Mouse (Mus musculus) ovary, adult 18-20 months (tissue): Measurements from ENCODE around the gene Mettl17.
"Not testable (repeated sequence)": the region's sequence is repeated elsewhere in the genome, so short reads cannot be mapped to it uniquely, and the experiment has no call there.

Source experiments
- DNase-seq: peaks from one replicate; pipeline ENCODE4 v3.0.0; 2022; ENCODE audit warnings: low spot score, mixed read lengths

Gene Mettl17

DNA sequence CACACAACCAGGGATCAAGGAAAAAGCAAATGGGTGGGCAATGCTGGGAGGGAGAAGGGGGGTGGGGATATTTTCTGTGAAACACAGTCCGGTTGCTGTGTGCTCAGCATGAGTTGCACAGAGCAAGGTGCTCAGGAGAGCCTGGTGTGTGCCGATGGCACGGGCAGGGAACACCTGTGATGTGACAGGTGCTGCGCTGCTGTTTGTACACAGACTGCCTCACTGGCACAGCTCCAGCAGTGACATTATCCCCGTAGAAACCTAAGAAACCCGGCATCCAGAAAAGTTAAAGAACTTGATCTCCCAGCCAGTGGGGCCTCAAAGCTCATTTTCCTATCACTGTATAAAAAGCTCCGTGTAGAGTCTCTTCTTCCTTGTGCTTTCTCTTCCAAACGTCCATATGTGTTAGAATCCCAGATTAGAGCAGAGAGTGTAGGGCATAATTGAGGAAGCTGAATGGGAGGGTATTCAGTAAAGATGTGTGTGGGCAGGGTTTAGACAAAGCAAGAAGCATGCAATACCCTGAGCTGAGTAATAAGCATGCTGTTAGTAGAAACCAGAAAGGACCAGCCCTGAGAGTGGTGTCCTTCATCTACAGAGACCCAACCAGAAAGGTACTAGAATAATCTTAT lies 12.0 kb downstream of the Mettl17 start:
- DNase-seq, result no peak

DNA sequence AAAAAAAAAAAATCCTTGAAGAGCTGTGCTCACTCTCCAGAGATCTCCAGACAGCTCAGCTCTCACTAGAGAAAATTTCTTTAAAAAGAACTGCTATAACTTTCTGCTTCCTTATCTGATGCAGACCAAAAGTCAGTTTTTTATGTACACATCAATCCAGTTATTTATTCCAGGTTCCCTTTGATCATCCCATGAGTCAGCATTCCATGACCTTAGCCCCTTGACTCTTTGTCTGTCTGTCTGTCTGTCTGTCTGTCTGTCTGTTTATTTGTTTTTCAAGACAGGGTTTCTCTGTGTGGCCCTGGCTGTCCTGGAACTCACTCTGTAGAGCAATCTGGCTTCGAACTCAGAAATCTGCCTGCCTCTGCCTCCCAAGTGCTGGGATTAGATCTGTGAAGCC lies 14.7 kb downstream of the Mettl17 start:
- DNase-seq, result no peak

DNA sequence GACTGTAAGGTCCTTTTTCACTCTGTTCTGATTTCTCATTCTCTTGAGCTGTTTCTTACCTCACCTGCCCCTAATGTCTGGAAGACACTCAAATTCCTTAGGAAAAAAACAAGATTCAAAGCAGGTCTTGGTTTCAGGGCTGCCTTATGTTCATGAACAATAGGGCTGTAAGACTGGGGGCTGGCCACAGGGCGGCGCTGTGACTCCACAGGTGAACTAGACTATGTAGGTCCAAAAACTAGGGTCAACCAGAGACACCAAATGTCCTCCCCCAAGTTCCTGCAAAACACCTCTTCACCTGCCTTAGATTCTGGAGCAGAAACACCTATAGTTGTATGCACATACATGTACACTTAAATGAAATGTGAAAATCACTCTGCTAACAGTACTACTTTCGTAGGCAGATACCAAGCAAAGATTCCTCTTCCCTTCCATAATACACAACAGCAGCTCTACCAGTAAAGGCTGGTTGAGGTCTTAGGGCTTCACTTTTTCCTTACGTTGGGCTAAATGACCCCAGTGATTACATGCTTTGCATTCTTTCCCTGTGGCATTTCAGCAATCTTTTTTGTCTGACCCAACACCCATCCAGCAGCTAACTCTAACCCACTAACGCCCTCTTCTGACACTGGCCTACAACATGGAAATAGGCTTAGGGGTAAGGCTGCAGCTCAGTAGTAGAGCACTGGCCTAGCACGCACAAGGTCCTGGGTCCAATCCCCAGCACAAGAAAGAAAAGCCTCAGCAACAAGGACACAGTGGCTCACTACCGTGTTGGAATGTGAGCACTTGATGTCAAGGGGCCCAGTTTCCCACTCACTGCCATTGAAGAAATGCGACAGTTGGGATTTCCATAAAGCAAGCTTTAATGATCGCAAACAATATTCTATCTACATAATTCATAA lies 18.4 kb downstream of the Mettl17 start:
- DNase-seq, result peak; percentile 38

DNA sequence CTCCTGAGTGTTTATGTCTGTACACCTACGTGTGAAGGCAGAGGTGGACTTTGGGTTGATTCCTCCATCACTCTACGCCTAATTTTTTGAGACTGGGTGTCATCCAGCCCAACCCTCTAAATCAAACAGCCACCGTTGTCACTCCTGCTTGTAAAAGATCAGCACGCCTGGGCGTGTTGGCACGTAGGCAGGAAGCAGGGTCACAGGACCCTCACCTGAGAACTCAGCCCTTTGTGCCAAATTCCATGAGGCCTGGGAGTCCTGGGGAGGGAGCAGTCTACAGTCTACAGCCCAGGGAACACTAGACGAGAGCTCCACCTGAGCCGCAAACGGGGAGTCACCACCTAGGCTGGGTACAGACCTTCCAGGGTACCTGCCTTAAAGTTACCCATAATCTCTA lies 19.1 kb downstream of the Mettl17 start:
- no peak for DNase-seq

DNA sequence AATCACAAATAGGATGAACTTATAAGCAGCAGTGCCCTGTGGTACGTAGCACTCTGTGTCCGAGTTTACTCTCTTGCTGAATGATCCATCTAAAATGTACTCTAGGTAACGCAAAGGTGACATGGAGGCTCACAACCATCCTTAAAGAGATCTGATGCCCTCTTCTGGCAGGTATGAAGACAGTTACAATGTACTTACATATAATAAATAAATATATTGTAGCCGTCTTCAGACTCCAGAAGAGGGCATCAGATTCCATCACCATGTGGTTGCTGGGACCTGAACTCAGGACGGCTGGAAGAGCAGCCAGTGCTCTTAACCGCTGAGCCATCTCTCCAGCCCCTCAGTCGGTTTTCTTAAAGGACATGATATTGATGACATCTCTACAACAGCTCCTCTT lies 20.1 kb downstream of the Mettl17 start:
- no peak for DNase-seq

DNA sequence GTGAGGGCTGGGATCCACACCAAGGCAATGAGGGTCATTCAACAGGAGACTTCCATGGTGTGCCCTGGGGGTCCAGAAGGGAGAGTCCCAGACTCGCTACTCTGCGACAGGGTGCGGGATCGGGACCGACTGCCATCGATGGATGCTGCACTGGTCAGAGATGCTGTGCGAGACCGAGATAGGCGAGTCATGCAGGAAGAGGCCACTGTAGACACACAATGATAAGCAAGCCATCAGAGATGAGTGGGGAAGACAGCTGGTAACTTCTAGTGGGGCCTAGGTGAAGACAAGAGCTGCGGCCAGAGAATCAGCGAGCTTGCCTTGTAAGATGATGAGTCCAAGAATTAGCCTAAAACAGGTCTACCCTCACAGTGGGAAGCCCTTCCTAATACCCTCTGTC lies 21.5 kb downstream of the Mettl17 start:
- no peak for DNase-seq

DNA sequence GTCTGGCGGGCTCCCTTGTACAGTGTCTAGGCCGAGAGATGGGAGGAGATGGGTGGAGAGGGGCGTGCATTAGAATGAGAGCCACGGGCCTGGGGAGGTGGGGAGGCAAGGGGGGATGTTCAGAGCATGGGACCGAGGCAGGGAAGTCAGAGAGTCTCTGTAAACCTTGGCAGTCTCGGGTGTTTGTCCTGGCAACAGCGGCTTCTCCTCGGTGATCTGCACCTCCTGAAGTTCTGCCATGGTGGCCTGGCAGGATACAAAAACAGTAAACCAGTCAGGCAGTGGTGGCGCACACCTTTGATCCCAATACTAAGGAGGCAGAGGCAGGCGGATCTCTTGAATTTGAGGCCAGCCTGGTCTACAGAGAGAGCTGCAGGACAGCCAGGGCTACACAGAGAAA lies 26.7 kb downstream of the Mettl17 start:
- no peak for DNase-seq

DNA sequence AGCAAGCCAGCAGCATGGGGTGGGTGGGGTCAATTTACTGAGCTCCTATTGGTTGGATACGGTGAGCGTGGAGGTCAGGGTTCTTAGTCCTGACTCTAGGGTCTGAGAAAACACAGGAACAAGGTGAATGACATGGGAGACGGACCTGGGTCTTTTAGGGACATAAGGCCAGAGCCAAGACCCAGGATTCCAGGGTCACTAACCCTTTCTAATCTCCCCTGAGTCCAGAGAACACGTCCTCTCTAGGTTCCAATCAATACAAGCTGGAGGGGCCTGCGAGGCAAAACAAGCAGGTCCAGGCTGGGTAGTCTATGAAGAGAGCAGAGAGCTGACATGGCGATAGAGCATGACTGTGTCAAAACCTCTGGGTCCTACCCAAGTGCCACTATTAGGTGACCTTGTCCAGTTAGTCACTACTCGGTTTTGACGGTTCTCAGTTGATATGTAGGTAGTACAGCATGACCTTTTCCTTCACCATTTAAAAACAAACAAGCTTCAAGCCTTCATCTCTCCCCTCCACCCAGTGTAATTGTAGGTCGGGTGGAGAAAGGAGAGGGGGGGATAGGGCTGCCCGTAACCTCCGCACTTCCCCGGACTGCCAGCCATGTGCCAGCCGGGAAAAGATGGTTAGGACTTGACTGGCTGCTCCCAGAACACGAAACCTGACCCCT lies 27.9 kb downstream of the Mettl17 start:
- DNase-seq, result no peak

DNA sequence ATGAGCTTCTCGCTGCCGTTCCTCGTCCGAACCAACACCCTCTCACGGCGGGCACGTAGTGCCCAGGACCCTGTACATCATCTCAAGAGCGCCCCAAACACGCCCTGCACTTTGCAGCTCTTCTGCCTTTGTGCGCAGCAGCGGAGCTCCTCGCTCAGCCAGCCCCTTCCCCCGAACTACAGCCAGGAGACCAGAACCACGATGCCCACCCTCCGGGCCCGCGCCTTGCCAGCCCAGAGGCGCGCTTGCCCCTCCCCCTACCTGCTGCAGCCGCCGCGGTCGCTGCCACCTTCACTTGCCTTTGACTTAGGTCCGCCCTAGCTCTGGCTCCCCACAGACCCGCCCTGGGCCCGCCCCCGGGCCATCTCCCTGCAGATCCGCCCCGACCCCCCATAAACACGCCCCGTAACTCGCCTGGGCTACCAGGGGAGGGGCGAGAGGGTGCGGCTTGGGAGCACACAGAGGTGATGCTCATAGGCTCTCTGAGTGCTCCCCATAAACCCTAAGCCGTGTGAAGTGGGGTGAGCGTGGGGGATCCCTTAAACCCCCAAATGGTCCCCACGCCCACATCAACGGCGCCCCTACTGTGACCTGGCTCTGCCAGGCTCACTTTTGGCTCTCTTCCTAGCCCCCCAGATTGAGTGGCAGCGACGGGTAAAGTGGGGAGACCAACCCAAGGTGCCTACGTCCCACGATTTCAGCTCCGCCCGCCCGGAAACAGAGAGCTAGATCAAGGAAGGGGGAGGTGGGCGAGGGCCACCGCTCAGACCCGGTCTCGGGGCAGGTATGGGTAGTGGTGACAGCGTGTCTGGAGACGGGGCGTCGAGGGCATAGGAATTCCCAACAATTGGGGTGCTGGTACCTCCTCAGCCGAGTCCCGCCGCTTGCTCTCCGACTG lies 28.7 kb downstream of the Mettl17 start:
- peak; percentile 85 for DNase-seq

DNA sequence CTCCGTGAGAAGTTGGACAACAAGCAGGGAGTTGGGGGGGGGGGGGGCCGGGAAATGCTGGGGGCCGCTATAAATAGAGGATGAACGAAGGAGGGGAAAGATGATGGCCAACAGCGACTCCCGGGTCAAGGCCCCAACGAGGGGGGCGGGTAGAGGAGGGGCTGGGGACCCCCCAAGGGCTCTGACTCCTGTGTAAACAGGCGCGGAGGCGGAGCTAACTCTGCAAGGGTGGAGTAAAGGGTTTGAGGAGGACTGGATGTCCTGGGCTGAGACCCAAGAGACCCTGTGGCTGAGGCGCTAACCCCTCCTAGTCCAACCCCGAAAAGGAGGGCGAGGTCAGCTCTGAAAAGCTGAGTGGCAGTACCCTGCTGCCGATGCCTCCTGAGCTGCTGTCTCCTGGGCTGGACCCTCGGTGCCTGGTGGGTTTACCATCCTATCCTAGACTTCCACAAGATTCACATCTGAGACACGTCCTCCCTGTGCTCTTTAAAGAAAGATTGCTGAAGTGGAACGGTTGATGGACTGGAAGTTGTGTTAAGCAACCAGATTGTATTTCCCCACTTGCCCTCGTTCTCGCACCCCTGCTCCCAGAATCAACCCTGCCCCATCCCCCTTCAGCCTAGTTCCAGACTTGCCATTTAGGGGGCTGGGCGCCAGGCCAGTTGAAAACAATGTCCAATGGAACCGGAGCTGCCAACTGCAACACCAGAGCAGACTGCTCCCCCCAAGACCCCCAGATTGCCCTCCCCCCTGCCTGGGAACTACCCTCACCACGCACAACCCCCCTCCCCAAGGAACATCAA lies 29.5 kb downstream of the Mettl17 start, which contains the start of gene Ndrg2:
Gene Ndrg2, minus strand, starts transcription at position 199 of the 803 bp plus-strand sequence.
- peak; percentile 84 for DNase-seq

DNA sequence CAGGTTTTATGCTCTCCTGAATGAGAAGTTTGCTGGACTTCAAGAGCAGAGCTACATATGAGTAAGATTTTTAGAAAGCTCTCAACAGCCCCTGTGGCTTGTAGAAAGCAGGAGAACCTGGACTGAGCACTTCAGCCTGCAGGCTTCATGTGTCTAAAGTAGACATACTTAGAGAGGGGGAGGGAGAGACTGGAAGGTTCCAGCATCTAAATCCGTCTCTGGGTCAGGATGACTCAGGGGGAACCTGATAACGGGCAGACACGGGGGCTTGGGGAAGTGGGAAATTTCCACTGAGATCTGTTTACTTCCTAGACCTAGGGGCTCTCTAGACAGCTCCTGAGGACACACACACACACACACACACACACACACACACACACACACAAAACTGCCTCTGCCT lies 30.4 kb downstream of the Mettl17 start:
- peak; percentile 41 for DNase-seq

DNA sequence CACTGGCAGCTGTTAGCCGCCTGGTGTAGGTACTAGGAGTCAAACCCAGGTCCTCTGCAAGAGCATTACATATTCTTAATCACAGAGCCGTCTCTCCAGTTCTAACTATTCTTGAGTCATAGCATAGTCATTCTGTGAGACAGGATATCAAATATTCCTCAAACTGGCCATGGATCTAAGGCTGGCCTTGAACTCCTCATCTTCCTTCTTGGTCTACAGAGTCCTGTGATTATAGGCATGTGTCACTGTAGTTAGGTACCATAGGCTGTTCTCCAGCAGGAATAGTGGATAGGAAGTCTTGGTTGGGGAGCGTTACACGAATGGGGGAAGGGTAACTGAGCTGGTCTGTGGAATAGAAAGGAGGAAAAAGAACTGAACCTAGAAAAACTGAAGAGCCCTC lies 31.9 kb downstream of the Mettl17 start:
- DNase-seq, result no peak

DNA sequence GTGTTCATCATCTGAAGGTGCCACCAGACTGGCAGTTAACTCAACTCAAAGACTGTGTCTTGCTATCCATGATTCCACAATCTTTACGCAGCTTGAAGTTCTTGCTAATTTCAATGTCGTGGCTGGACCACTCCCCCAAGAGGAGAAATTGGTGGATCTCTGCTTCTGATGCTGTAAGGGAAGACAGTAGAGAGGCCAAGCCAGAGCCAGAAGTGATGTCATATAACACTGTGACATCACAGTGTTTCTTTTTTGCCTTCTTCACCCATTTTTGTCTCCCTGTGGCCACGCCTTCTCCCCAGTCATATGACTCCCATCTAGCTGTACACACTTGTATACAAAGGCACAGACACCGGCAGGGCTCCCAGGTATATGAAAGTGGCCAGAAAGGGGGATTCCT lies 33.5 kb downstream of the Mettl17 start, which contains the start of gene Tppp2:
Gene Tppp2, plus strand, starts transcription at position 301 of the 400 bp plus-strand sequence.
- no peak for DNase-seq

DNA sequence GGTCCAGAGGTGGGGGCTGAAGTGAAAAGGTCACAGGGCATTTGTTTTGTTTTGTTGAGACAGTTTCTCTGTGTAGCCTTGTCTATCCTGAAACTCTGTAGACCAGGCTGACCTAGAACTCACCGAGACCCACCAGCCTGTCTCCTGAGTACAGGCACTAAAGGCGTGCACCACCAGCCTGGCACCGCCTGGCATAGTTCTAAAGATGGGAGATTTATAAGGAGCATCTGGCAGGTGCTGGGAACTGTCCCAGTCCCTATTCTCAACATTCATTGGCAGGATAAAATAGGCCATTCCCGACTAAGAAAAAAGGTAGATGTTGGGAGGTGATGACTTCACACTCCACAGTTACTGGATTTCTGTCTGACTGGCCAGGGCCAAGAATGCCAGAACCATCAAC lies 34.3 kb downstream of the Mettl17 start:
- no peak for DNase-seq

DNA sequence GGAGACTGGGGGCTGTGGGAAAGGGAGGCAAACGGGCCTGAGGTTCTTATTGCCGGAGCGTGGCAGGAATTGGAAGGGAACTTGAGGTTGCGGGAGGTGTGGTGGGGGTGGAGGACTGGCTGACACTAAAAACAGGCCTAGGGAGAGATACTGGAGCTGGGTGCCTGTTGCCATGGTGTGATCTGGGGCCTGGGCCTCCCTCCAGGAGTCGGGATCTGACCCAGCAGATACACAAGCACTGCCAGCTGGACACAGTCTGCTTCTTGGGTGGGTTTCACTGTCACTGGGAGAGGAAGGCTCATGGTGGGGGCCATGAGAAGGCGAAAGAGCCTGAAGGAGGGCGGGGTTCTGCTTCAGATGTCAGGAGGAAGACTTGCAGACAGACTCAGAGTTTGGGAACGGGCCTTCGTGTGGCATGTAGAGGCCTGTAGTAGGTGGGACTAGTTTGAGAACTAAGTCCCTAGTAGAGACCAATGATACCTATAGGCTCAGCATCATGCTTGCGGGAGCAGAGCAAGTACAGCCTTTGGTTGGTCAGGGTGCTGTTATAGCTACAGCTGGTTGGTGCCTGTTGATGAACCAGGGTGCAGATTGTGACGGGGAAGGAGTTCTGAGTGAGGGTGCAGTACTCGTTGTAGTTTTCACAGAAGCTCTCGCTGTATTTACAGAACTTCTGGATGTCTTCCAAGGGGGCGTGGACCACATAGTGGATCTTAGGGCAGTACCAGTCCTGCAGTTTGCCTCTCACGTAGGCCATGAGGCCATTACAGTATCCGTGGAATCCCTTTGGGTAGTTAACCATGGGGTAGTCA lies 37.3 kb downstream of the Mettl17 start:
- peak; percentile 55 for DNase-seq

DNA sequence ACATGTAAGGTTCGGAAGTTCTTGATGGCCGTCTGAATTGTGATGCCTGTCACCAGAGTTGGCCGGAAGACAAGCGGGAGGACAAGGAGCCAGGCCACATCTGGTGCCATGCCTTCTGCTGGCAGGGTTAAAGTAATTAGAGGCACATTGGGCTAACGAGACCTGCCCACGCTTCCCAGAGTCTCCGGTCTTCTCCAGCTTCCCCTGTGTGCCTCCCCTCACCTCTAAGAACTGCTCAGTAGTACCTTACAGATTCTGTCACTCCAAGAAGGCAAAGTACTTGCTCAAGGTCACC lies 37.9 kb downstream of the Mettl17 start, which contains the start of gene Rnase13:
Gene Rnase13, minus strand, starts transcription at position 203 of the 295 bp plus-strand sequence.
- DNase-seq, result no peak

DNA sequence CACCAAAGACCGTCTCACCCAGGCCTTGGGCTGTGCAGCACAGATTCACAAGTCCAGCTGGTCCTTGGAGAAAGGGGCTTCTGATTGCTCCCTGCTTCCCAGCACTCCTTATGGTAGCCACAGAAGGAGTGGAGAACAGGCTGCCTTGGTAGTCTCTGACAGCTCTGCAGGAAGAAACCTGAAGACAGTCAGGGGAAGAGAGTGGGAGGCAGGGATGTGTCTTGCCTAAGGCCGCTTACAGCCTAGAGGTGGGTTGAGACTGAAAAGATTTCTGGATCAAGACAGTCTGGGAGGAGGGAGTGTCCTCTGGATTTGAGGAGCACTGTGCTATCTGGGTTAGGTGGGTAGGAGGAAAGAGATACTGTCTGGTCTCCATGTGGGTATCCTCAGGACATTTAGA lies 38.3 kb downstream of the Mettl17 start:
- no peak for DNase-seq

DNA sequence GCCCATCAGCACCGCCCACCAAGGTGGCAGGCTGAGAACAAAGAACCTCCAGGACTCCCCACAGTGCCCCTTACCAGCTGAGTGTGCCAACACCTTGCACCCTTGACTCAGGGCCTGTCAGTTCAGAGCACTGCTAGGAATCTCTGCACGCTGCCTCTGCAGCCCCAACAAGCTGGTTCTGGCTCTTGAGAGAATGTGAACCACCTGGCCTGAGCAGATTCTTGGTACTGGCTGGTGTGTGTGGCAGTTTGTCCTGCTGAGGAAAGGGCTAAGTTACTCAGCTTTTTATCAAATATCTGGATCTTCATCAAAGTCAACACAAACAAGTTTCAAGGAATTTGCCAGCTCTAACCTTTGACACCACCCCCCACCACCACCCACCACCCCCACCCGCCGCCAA lies 38.9 kb downstream of the Mettl17 start:
- no peak for DNase-seq

DNA sequence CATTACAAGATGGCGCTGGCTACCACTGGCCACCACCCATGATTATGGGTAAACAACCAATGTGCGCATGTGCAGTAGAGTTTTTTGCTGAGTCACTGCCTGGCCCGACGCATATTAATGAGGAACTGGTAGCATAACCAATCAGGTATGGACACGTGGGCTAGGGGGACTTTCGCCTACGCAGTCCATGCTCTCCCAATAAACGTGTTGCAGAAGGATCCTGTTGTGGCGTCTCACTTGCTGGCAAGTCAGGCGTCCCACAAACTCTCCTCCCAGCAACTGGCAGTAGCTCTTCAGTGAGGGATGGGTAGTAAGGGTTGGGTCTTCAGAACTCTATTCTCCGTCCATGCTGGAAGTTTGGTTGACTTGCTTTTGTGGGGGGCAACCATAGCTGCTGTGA lies 42.3 kb downstream of the Mettl17 start:
- DNase-seq, result not testable (repeated sequence)

DNA sequence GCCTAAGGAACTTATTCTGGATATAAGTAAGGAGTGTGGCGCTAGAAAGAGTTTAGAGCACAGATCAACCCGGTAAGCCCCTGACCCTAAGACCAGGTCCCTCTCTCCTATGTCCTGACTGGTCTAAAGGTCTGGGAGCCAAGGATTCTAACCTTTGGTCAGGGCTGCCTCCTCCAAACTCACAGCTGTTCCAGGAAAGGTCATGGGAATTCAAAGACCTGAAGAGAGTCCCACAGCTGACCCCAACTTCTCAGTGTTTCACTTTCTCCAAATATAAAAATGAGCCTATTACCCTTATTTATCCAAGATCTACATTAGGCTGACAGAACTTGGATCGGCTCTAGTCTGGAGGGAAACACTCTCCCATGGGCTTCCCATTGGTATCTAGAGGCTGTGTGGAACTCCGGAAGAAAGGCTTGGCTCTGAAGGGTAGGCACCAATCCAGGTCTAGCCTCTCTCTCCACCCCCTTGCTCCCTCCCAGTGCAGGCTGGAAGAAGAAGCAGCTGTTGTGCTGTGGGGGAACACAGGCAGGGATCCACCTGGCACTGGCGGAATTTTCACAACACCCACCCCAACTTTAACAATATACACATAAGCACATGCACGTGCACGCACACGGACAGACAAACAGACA lies 44.8 kb downstream of the Mettl17 start:
- peak; percentile 66 for DNase-seq
